Mouse (Mus musculus) brain, embryonic 14.5 days (tissue): ENCODE measurements around the gene Marveld2. TPM values are rescaled to one million over a fixed set of nuclear protein-coding genes. Genes with fewer than 3 reads are reported as not detected.

Source experiments
- DNase-seq: peaks from one replicate; pipeline ENCODE4 v3.0.0-alpha.2; 2011; ENCODE audit warnings: low read depth
- CTCF ChIP-seq: fragments of 200-500 bp; IDR thresholded peaks from 2 replicates; pipeline ENCODE4 v1.5.1; 2012; ENCODE audit warnings: inconsistent platforms, mild to moderate bottlenecking, moderate library complexity, borderline replicate concordance; ENCODE audit not compliant: insufficient read depth, insufficient read length; ENCODE audit errors: extremely low read depth
- POLR2A ChIP-seq: fragments of 200-500 bp; IDR thresholded peaks from 2 replicates; pipeline ENCODE4 v1.6.1; 2012; ENCODE audit warnings: mild to moderate bottlenecking, inconsistent platforms, borderline replicate concordance; ENCODE audit not compliant: poor library complexity, insufficient read depth, insufficient read length, severe bottlenecking; ENCODE audit errors: extremely low read depth
- polyA plus RNA-seq: library from polyadenylated mRNA; depleted of rRNA; stranded (reverse); fragments of >200 nt; gene quantifications from 2 replicates; pipeline ENCODE4 v1.2.3, GENCODE M21; 2012; rRNA removed

Gene Marveld2
- polyA plus RNA-seq, 1 experiment, result 2.3 TPM

- TF ChIP-seq CTCF, result no peak
- TF ChIP-seq POLR2A, result no peak
- peak; percentile 36 for DNase-seq
These were observed 64.3 kb downstream of the Marveld2 start, which contains the start of gene Ocln for GRCm38 (mm10) chr13:100552369-100553041. Gene Ocln (minus strand): TSS chr13:100552718.

- TF ChIP-seq POLR2A (no peak), CTCF (no peak)
- peak; percentile 25 for DNase-seq
These were observed 64.8 kb downstream of the Marveld2 start for GRCm38 (mm10) chr13:100552009-100552368.

DNA sequence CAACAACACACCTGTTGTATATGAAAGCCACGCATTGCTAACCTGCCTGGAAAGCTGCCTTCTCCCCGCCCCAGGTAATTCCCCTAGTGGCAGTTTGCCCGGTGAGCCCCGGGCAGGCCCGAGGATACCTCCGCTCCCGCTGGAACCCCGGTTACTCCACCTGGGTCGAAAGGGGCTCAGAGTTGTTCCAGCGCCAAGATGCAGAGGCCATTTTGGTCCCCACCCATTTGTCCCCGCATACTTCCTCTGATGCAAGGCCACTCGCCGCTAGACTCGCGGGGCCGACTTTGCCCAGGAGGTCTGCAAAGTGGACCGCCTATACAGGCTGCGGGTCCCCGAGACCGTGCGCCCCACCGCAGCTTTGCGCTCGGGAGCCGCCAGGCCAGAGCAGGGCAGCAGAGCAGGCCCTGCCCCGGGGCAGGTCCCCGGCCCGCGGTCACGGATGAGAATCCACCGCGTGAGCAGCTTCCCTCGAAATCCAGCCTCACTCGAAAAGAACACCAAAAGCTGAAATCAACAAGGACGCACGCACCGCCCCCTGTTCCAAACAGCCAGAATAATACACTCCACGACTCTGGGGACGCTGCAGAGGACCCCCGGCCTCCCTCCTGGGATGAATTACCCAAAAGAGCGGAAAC is 65.3 kb downstream of the Marveld2 start:
- DNase-seq, result peak; percentile 4
- TF ChIP-seq CTCF (no peak), POLR2A (no peak)

GRCm38 (mm10) chr13:100547269-100547668 is 69.5 kb downstream of the Marveld2 start:
- no peak for DNase-seq
- TF ChIP-seq CTCF (no peak), POLR2A (no peak)

Other genes with a start within 250 kb of the Marveld2 start
- gene Naip1, start 164.1 kb downstream of the Marveld2 start, polyA plus RNA-seq, result 0.05 and 0.07 TPM in 2 replicates
- gene Gtf2h2, start 124.4 kb downstream of the Marveld2 start, polyA plus RNA-seq, result 61.3 and 80.8 TPM in 2 replicates
- 2.3 and 4.1 TPM in 2 replicates for gene Ocln, start 64.3 kb downstream of the Marveld2 start, polyA plus RNA-seq
- gene Ak6, start 34.0 kb upstream of the Marveld2 start, polyA plus RNA-seq, result 211 and 231 TPM in 2 replicates
- gene Rad17, start 34.1 kb upstream of the Marveld2 start, polyA plus RNA-seq, result 15.7 and 16.7 TPM in 2 replicates
- 22.4 and 26.8 TPM in 2 replicates for gene Taf9, start 34.6 kb upstream of the Marveld2 start, polyA plus RNA-seq
- gene Ccdc125, start 52.7 kb upstream of the Marveld2 start, polyA plus RNA-seq, result 0.81 and 1.4 TPM in 2 replicates
- gene Cdk7, start 114.0 kb upstream of the Marveld2 start, polyA plus RNA-seq, result 24.3 and 32.1 TPM in 2 replicates
- 57.5 and 64.0 TPM in 2 replicates for gene Mrps36, start 127.7 kb upstream of the Marveld2 start, polyA plus RNA-seq
- 8.3 and 12.5 TPM in 2 replicates for gene Cenph, start 158.9 kb upstream of the Marveld2 start, polyA plus RNA-seq
- 48.4 and 102 TPM in 2 replicates for gene Ccnb1, start 169.6 kb upstream of the Marveld2 start, polyA plus RNA-seq
- 36.7 and 39.1 TPM in 2 replicates for gene Slc30a5, start 216.5 kb upstream of the Marveld2 start, polyA plus RNA-seq